Mouse (Mus musculus): ENCODE results near the gene Kdelr2. TPM values are rescaled to one million over a fixed set of nuclear protein-coding genes. Genes with fewer than 3 reads are reported as not detected.

Gene Kdelr2
- polyA plus RNA-seq, 1 experiment from 2014 or later: 186 TPM

Other genes with a start within 250 kb of the Kdelr2 start
- 11.6 and 12.2 TPM in 2 replicates for gene Rbak, start 223.1 kb upstream of the Kdelr2 start, polyA plus RNA-seq (2014; fragmentation: Nextera tagmentation; extraction: Ambion mirVana)
- not detected in 2 replicates for gene Spdye4b, start 222.8 kb upstream of the Kdelr2 start, polyA plus RNA-seq (2014; fragmentation: Nextera tagmentation; extraction: Ambion mirVana)
- not detected in 2 replicates for gene Spdye4a, start 176.9 kb upstream of the Kdelr2 start, polyA plus RNA-seq (2014; fragmentation: Nextera tagmentation; extraction: Ambion mirVana)
- gene Zfp12, start 168.7 kb upstream of the Kdelr2 start, polyA plus RNA-seq (2014; fragmentation: Nextera tagmentation; extraction: Ambion mirVana): 25.5 and 27.6 TPM in 2 replicates
- 4.1 and 4.8 TPM in 2 replicates for gene Zfp316, start 133.8 kb upstream of the Kdelr2 start, polyA plus RNA-seq (2014; fragmentation: Nextera tagmentation; extraction: Ambion mirVana)
- not detected in 2 replicates for gene Zfp853, start 110.2 kb upstream of the Kdelr2 start, polyA plus RNA-seq (2014; fragmentation: Nextera tagmentation; extraction: Ambion mirVana)
- gene E130309D02Rik, start 88.5 kb upstream of the Kdelr2 start, polyA plus RNA-seq (2014; fragmentation: Nextera tagmentation; extraction: Ambion mirVana): 56.5 and 57.3 TPM in 2 replicates
- gene Zdhhc4, start 74.6 kb upstream of the Kdelr2 start, polyA plus RNA-seq (2014; fragmentation: Nextera tagmentation; extraction: Ambion mirVana): 69.3 and 73.3 TPM in 2 replicates
- 0.14 TPM in 1 of 2 replicates, not detected in the other for gene Grid2ip, start 46.5 kb upstream of the Kdelr2 start, polyA plus RNA-seq (2014; fragmentation: Nextera tagmentation; extraction: Ambion mirVana)
- gene Daglb, start 60.7 kb downstream of the Kdelr2 start, polyA plus RNA-seq (2014; fragmentation: Nextera tagmentation; extraction: Ambion mirVana): 11.2 and 12.8 TPM in 2 replicates
- gene Rac1, start 124.2 kb downstream of the Kdelr2 start, polyA plus RNA-seq (2014; fragmentation: Nextera tagmentation; extraction: Ambion mirVana): 519 and 552 TPM in 2 replicates
- 40.0 and 42.2 TPM in 2 replicates for gene Cyth3, start 218.6 kb downstream of the Kdelr2 start, polyA plus RNA-seq (2014; fragmentation: Nextera tagmentation; extraction: Ambion mirVana)

Data from neural tube, embryonic 11.5 days (tissue).